Mouse (Mus musculus) layer of hippocampus, postnatal 36 days (tissue): ENCODE data around the gene Masp2. TPM values are rescaled to one million over a fixed set of nuclear protein-coding genes. Genes with fewer than 3 reads are reported as not detected.
A peak's percentile ranks its signal among the peaks of the same experiment; 100 is the strongest.

ENCODE experiments used
- DNase-seq, 2 experiments: peaks; one replicate each; pipeline ENCODE4 v3.0.0; 2022
- total RNA-seq, 2 experiments: library from RNA; stranded (reverse); gene quantifications; 2 replicates each; pipeline ENCODE4 v1.2.3; 2021

The Masp2 gene
- total RNA-seq, 2 experiments from 2014 or later, result 3.2 to 4.1 TPM

GRCm38 (mm10) chr4:148639455-148639854 lies 37.1 kb downstream of the Masp2 start:
- DNase-seq, result no peak

GRCm38 (mm10) chr4:148641121-148641520 lies 38.8 kb downstream of the Masp2 start:
- DNase-seq, result no peak

GRCm38 (mm10) chr4:148643291-148644156 lies 41.2 kb downstream of the Masp2 start, which contains the start of gene Gm572:
Gene Gm572 (plus strand): TSS chr4:148643317.
- no peak for DNase-seq

DNA sequence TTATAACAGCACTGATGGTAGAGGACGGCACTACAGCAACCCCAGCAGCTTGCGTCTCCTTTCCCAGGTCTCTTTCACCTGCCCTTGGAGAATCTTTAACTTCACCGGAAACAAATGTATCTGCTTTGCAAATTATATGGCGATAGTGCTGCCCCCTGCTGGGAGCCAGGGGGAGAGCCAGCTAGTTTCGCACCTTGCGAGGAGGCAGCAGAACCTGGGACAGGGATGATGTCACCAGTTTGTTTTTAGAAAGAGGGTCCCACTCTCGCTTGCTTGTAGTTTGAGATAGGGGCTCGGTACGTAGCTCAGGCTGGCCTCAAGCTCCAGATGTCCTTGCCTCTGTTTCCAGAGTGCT lies 41.8 kb downstream of the Masp2 start:
- peak; percentile 51 to 57 for DNase-seq

GRCm38 (mm10) chr4:148644926-148645325 lies 42.6 kb downstream of the Masp2 start:
- DNase-seq, result no peak

DNA sequence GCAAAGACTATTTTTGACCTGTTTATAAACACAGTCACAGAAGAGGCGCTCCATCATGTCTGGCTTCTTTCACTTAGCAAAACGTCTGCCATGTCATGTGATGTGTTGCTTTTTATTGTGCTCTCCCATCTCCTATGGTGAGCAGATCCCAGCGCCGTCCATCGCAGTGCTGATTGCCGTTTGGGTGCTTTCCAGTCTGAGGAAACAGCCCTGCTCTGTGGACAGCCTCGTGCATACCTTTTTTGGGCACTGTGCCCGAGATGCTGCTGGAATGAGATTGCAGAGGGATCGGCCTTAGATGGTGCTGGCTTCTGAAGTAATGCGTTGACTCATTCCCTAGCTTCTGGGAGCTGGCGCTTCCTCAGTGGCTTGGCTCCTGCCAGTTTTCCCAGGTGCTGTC lies 44.3 kb downstream of the Masp2 start:
- DNase-seq, result no peak

DNA sequence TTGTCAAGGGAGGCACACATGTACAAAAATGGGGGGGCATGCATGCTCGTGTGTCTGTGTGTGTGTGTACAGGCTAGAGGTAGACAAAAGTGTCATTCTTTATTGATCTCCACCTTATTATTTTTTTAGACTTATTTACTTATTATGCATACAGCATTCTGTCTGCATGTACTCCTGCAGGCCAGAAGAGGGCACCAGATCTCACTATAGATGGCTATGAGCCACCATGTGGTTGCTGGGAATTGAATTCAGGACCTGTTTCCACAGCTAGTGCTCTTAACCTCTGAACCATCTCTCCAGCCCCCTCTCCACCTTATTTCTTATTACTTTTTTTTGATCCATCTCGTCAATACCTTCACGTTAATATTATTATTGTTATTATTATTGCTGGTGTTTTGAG lies 47.0 kb downstream of the Masp2 start:
- DNase-seq, result no peak

DNA sequence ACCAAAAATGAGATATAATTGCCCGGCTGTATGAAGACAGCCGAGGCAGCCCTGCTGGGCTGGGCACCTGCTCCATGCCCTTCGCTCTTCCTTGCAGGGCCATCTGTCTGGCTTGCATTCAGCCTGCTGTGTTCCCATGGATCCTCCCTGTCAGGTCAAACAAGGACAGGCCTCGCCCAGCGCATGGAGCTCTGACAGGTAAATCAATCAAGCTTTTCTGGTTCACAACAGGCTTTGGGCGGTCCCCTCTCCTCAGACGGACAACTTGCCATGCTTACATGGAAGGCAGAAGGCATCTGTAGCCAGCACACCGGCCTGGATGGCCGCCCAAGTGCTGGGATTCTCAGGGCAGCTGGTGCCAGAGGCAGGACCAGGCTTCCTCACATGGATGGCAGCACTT lies 48.7 kb downstream of the Masp2 start:
- DNase-seq, result no peak

DNA sequence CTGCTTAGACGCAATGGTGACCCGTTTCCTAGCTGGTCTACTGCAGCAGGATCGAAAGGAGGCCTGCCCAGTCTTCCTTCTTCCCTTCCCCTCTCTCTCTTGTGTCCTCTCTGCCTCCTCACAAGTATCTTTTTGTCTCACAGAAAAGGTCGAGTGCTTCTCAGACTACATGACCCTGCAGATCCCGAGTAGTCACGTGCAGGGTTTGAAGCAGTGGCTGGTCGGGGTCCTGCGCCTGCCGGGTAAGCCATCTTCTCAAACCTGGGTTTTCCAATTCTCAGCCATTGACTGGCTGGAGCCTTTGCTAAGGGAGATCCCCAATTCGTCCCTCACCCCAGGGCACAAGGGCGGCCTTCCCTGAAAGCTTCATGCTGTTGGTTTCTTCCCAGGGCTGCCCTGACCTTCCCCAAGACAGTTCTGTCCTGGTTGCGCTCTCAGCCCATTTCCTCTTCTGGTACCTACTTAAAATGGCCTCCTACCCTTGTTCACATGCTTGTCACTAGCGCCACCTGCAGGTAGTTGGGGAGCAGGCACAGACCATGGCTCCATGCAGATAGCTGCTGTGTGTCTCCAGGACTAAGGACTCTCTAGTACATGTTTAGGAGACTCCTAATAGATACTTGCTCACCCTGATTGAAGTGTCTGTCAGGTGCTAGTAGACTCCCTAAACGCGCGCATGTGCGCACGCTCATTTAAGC lies 52.5 kb downstream of the Masp2 start:
- no peak for DNase-seq

DNA sequence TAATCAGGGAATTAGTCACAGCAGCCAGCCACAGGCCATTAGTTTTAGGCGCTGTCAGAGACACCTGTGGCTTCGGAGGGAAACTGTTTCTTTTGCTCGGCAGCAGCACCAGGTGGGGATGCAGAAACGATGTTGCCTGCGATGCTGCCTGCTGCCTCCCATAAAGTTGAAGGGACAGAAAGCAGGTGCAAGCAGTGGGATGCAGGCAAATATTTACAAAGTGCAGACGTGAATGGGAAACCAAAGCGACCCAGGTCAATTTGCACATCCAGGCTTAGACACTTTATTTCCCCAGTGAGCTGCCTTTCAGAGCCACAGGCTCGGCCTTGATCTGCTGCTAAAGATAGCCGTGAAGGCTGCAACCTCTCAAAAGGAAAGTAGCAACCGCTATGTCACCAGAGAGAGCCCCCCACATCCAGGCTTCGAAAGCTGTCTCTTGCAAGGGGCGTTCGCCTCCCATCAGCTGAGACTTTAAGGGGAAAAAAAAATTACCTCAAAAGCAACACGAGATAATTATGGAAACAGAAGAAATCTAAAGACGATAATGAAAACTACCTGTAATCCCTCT lies 54.4 kb downstream of the Masp2 start:
- no peak for DNase-seq

GRCm38 (mm10) chr4:148657776-148658175 lies 55.4 kb downstream of the Masp2 start:
- DNase-seq, result no peak

DNA sequence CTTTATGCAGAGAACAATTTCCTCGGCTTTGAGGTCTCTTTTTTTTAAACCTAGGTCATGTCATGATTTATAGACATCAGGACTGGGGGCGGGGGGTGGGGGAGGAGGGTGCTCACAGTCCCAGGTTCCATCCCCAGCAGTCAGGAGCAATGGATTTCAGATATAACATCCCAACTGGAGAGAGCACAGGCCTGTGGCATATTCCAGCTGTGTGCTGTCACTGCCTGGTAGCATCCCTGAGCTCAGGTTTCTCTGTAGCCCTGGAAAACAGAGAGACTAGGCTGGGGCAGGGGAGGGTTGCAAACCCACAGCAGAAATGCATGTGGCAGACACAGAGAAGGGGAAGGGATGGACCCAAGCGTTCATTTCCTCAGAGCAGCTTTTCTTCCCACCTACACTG lies 57.8 kb downstream of the Masp2 start:
- no peak for DNase-seq

DNA sequence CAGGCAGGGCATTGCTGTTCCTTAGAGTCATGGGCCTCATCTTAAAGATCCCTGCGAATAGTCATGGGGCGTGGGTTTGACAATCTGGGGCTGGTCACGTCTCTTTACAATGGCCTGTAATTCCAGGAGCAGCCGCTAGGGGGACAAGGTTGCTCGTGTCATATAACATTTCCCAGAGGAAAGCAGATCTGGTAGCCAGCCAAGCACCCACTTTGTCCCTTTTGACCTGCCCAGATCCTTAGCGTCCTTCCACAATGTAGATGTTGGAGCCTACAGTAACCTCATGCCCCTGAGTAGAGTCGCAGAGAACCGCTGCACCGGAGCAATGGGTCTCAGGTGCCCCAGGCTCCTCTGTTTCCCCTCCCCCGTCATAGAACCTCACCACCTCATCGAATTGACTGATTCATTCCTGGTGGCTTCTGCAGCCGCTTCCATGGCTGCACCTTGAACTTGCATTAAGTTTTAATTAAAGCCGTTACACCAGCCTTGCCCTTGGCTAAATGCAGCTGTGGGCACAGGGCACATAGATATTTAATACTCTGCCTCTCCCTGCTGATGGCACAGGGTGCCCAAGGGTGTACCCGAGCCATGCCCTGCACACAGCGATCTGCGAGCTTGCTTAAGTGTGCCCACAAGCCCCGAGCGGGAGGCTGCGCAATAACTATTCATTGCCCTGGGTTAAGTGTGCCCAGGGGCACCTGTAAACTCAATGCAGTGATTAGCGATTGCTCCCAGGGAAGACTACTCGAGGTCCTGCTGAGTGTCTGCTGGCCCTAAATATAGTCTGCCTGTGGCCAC lies 60.0 kb downstream of the Masp2 start:
- peak; percentile 37 to 39 for DNase-seq

- no peak for DNase-seq
Observed at GRCm38 (mm10) chr4:148663326-148663725, 61.0 kb downstream of the Masp2 start.

DNA sequence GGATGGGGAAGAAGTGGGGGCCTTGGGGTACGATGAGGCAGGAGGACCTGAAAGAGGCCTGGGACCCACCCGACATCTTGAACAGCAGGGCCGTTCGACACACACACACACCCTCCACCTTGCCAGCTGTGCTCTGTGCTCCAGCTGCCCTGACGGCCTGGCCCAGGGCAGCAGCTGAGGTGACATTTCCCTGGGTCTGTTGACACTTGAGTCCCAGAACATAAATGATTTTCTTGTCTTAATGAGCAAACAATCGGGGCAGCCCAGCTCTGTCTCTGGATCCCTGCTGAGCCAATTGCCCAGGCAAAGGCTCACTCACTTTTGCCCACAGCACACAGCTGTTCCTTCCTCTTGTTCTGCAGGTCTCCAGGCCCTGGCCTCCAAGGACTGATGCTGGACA lies 61.7 kb downstream of the Masp2 start:
- no peak for DNase-seq

Other genes starting within 250 kb of the Masp2 start
- 1 to 10 TPM; 7.9 to 8.4 TPM for gene Ubiad1, start 157.8 kb upstream of the Masp2 start, total RNA-seq
- gene Mtor, start 153.9 kb upstream of the Masp2 start, total RNA-seq, result 10 to 100 TPM; 80.7 to 85.9 TPM
- gene Angptl7, start 102.1 kb upstream of the Masp2 start, total RNA-seq, result under 1 TPM in 1 of 2 experiments, not detected in 1; 0.28 TPM
- gene Exosc10, start 44.1 kb upstream of the Masp2 start, total RNA-seq, result 10 to 100 TPM; 50.5 to 52.7 TPM
- gene Srm, start 11.1 kb upstream of the Masp2 start, total RNA-seq, result 10 to 100 TPM; 68.4 to 70.0 TPM
- gene Tardbp, start 24.5 kb downstream of the Masp2 start, total RNA-seq, result 100 to 1,000 TPM; 218 to 224 TPM
- not detected for gene Gm572, start 40.8 kb downstream of the Masp2 start, total RNA-seq
- gene Casz1, start 201.9 kb downstream of the Masp2 start, total RNA-seq, result under 1 TPM; 0.52 to 0.66 TPM